Mouse (Mus musculus) induced T-regulatory cell, adult 2 months (primary cell): ENCODE measurements around the gene Slc5a3.

ENCODE experiments used
- DNase-seq: peaks from one replicate; pipeline ENCODE4 v3.0.0-alpha.2; 2012; ENCODE audit warnings: low read depth

The Slc5a3 gene

DNA sequence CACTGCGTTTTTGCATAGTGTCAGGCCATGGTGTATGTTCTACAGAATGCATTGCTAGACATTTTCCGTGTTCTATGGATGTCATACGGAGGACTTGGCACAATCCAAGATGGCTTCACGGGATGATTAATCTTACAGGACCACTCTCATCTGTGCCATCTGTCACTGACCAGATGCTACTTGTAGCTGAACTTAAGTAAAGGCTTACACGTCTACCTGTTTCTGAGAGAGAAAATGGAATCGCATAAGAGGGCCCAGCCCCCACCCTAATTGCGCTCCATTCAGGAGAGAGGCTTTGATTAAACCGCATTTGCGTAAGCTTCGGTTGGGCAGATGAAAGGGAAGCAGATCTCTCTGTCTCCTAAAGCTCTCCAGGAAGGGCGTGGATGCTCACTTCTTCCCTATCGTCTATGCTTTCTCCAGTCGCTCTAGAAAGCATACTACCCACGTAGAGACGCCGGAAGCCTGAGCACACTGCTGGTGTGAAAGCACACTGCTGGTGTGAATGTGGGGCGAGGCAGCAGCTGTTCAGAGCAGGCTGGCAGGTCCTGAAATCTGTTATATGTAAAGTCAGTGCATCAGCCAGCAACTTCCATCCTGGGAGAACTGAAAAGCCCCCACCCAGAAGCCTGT is 62.9 kb downstream of the Slc5a3 start:
- DNase-seq: no peak

DNA sequence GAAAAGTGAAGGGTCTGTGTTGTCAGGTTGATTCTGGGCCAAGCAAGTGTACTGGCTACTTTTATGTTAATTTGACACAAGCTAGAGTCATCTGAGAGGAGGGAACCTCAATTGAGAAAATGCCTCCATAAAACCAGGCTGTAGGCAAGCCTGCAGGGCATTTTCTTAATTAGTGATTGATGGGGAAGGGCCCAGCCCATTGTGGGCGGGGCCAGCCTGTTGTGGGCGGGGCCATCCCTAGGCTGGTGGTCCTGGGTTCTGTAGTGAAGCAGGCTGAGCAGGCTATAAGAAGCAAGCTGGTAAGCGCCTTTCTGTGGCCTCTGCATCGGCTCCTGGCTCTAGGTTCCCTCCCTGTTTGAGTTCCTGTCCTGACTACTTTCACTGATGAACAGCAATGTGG is 69.1 kb downstream of the Slc5a3 start:
- DNase-seq: no peak

- DNase-seq: no peak
Measured at GRCm38 (mm10) chr16:92127666-92128065, 69.5 kb downstream of the Slc5a3 start.

DNA sequence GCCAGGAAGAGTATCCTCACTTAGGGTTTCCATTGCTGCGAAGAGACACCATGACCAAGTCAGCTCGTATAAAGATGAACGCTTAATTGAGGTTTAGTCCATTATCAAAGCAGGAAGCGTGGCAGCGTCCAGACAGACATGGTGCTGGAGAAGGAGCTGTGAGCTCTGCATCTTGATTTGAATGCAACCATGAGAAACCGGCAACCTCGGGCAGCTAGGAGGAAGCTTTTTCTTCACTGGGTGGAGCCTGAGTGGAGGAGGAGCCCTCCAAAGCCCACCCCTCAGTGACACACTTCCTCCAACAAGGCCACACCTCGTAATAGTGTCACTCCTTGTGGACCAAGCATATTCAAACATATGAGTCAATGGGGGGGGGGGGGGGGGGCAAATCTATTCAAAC is 71.7 kb downstream of the Slc5a3 start:
- DNase-seq: no peak

GRCm38 (mm10) chr16:92132511-92132910 is 74.4 kb downstream of the Slc5a3 start:
- no peak for DNase-seq

DNA sequence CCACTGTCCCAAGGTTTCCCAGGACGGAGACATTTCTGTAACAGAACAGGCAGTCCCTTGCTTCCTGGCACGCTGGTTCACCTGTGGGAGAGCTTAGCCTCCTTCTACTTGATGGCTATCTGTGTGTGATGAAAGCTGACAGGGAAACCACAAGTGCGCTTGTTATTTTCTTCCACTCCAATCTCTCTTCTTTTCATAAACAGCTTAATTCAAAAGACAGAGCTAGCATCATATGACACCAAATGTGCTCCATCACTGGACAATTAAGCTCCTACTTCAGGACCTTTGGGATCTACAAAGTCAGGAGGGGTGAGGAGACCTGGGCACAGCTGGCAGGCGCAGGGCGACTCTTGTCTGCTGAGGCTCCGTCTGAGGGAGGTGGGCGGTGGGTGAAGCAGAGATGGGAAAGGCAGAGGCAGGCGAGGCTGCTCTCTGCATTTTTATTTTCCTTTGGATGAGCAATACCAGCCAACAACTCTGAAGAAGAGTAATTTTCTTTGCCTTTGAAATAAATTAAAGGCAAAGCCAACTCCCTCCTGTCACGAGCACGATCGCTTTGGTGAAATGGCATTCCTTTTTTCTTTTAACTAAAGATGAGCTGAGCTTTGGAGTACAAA is 76.1 kb downstream of the Slc5a3 start:
- DNase-seq: no peak

- no peak for DNase-seq
Measured at GRCm38 (mm10) chr16:92136275-92136674, 78.2 kb downstream of the Slc5a3 start.
